Mouse (Mus musculus) right cerebral cortex, postnatal 36 days (tissue): ENCODE measurements around the gene Ahcy.
A peak's percentile ranks its signal among the peaks of the same experiment; 100 is the strongest.
"Not testable (repeated sequence)": the region's sequence is repeated elsewhere in the genome, so short reads cannot be mapped to it uniquely, and the experiment has no call there.

Experiments used
- DNase-seq, 2 experiments: peaks; one replicate each; pipeline ENCODE4 v3.0.0; 2022; ENCODE audit warnings: low spot score in 2 of 2, mixed read lengths in 1 of 2

Ahcy gene

GRCm38 (mm10) chr2:155073978-155074765, at the start of gene Ahcy:
Ahcy (minus strand) TSS chr2:155074497.
- peak; percentile 85 to 88 for DNase-seq

GRCm38 (mm10) chr2:155115216-155115830, 41.0 kb upstream of the Ahcy start:
- DNase-seq: no peak

GRCm38 (mm10) chr2:155107276-155107675, 33.0 kb upstream of the Ahcy start:
- not testable (repeated sequence) for DNase-seq

GRCm38 (mm10) chr2:155103607-155104006, 29.3 kb upstream of the Ahcy start:
- no peak for DNase-seq

- no peak for DNase-seq
Measured at GRCm38 (mm10) chr2:155101761-155102181, 27.5 kb upstream of the Ahcy start.

- DNase-seq: no peak
Measured at GRCm38 (mm10) chr2:155100796-155101259, 26.5 kb upstream of the Ahcy start.

- no peak for DNase-seq
Measured at GRCm38 (mm10) chr2:155099994-155100795, 25.9 kb upstream of the Ahcy start.

- DNase-seq: no peak
Measured at GRCm38 (mm10) chr2:155099421-155099820, 25.1 kb upstream of the Ahcy start.

GRCm38 (mm10) chr2:155098720-155099380, 24.6 kb upstream of the Ahcy start:
- DNase-seq: no peak

- no peak for DNase-seq
Measured at GRCm38 (mm10) chr2:155093418-155093817, 19.1 kb upstream of the Ahcy start.

GRCm38 (mm10) chr2:155091743-155092075, 17.4 kb upstream of the Ahcy start:
- no peak for DNase-seq

GRCm38 (mm10) chr2:155090909-155091742, 16.8 kb upstream of the Ahcy start:
- no peak for DNase-seq

GRCm38 (mm10) chr2:155088264-155088663, 14.0 kb upstream of the Ahcy start:
- DNase-seq: no peak

- DNase-seq: no peak
Measured at GRCm38 (mm10) chr2:155086328-155086727, 12.0 kb upstream of the Ahcy start.

GRCm38 (mm10) chr2:155084546-155084945, 10.2 kb upstream of the Ahcy start:
- no peak for DNase-seq

GRCm38 (mm10) chr2:155082121-155082803, 8.0 kb upstream of the Ahcy start:
- DNase-seq: peak; percentile 17 to 20

GRCm38 (mm10) chr2:155081056-155081455, 6.8 kb upstream of the Ahcy start:
- DNase-seq: no peak

GRCm38 (mm10) chr2:155080179-155080530, 5.9 kb upstream of the Ahcy start:
- no peak for DNase-seq

GRCm38 (mm10) chr2:155079500-155080178, 5.3 kb upstream of the Ahcy start:
- no peak for DNase-seq

- no peak for DNase-seq
Measured at GRCm38 (mm10) chr2:155075649-155076048, 1.4 kb upstream of the Ahcy start.
